Mouse (Mus musculus) cerebellum, adult 9-11 months (tissue): Measurements from ENCODE around the gene Hsf4.

ENCODE experiments used
- DNase-seq: peaks from one replicate; pipeline ENCODE4 v3.0.0; 2022

Gene Hsf4

GRCm38 (mm10) chr8:105306146-105306691, 36.6 kb downstream of the Hsf4 start:
- DNase-seq: peak; percentile 64

- DNase-seq: peak; percentile 64
Observed at GRCm38 (mm10) chr8:105307670-105308069, 38.1 kb downstream of the Hsf4 start.

GRCm38 (mm10) chr8:105308428-105308827, 38.8 kb downstream of the Hsf4 start:
- peak; percentile 70 for DNase-seq

GRCm38 (mm10) chr8:105309142-105309847, 39.7 kb downstream of the Hsf4 start:
- peak; percentile 98 for DNase-seq

- DNase-seq: peak; percentile 72
Observed at GRCm38 (mm10) chr8:105310118-105310517, 40.5 kb downstream of the Hsf4 start.

- DNase-seq: no peak
Observed at GRCm38 (mm10) chr8:105311718-105312117, 42.1 kb downstream of the Hsf4 start.

- peak; percentile 72 for DNase-seq
Observed at GRCm38 (mm10) chr8:105312891-105313481, 43.4 kb downstream of the Hsf4 start.

GRCm38 (mm10) chr8:105313622-105314402, 44.2 kb downstream of the Hsf4 start:
- DNase-seq: peak; percentile 51

GRCm38 (mm10) chr8:105315073-105315769, 45.6 kb downstream of the Hsf4 start:
- DNase-seq: peak; percentile 79

- DNase-seq: no peak
Observed at GRCm38 (mm10) chr8:105317941-105318340, 48.3 kb downstream of the Hsf4 start.

GRCm38 (mm10) chr8:105318662-105319190, 49.1 kb downstream of the Hsf4 start:
- DNase-seq: no peak

- no peak for DNase-seq
Observed at GRCm38 (mm10) chr8:105323183-105323582, 53.6 kb downstream of the Hsf4 start.
